Mouse (Mus musculus): ENCODE data around the gene Sel1l. TPM values are rescaled to one million over a fixed set of nuclear protein-coding genes. Genes with fewer than 3 reads are reported as not detected.

Sel1l gene
- total RNA-seq, 2 experiments from 2014 or later, result 162 to 163 TPM

Small RNA genes lying within 50 kb of the gene (microRNA-seq; reads per million reads assigned to microRNA genes)
- 0 reads per million in 2 experiments for gene Gm22015

Other genes starting within 250 kb of the Sel1l start
- gene Ston2, start 60.8 kb downstream of the Sel1l start, total RNA-seq (2021), result 10 to 100 TPM; 14.7 to 20.0 TPM

All from left cerebral cortex, postnatal 25 days (tissue).